Mouse (Mus musculus): ENCODE measurements around the gene Trmt112.

DNA sequence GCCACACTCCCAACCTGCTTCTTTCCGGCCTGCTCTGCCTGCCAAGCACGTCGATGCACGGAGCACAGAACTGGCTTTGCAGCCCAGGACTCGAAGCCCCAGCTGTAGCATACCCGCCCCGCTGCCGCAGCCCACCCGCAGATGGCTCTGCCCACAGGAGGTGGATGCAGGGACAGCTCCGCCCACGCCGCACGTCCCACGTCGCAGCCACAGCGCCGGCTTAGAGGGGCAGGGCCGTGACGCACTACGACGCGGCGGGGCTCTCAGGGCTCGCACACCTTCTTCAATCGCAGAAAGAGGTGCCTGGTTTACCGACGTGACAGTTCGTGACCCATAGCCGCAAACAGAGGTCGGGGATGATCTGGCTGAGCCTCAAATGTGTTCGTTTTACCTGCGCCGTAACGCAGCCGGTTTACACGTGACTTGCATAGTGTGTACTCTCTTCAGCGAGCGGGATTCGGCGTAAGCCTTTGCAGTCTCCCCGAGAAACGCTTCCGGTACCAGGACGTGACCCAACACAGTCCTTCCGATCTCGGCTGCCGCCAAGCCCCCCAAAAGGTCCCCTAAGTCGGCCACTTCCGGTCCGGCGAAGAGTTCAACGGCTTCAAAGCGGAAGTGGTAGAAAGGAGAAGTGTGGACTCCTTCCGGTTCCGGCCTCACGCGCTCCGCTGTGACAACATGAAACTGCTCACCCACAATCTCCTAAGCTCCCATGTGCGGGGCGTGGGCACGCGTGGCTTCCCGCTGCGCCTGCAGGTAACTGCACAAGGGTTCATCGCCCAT is at the start of gene Trmt112, which contains the start of gene Prdx5:
- peak; percentile 93; the same call in 1 of the 2 replicates for TF ChIP-seq POLR2A (IDR thresholded peaks at IDR 0.05; ENCODE audit: borderline replicate concordance, control insufficient read depth, low read depth, low read length)
- TF ChIP-seq CTCF (IDR thresholded peaks at IDR 0.05; ENCODE audit: control insufficient read depth, insufficient read depth, low read length), result no peak
